Mouse (Mus musculus): ENCODE measurements at regions not wholly inside any gene's neighbourhood (a gene's known extent, or its start where the extent isn't known, plus 50 kb on each side); places are given as distances from the start of the nearest gene placed in this dataset.
"Not testable (repeated sequence)": the region's sequence is repeated elsewhere in the genome, so short reads cannot be mapped to it uniquely, and the experiment has no call there.

DNA sequence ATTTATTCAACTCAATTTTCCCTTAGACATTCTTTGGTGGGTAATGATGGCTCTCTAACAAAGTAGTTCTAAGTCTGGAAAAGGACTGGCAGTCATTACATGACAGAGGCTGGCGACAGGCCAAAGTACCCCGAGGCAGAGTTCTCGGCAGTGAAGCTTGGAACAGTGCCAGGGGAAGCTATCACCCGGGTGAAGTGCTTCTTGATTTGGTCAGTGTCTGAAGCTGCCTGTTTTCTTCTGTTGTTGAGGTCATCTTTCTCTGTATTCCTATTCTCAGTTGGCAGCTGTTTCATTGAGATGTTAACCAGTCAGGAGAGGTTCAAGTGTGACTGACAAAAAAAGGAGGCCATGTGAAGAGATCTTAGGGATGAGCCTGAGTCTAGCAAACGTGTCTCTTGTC lies 276.6 kb downstream of the Cetn3 start:
- H3K4me3 ChIP-seq (ENCODE audit: control insufficient read depth in 1 of 2, insufficient read depth in 1 of 2, low read depth in 2 of 2, low read length in 2 of 2): no peak overlapping the region
- H3K4me1 ChIP-seq (ENCODE audit: control insufficient read depth in 1 of 2, insufficient read depth in 2 of 2, low read length in 2 of 2): peaks cover 3 to 5% of the 10 kb centered on the region in 2 experiments; a peak in 2 of 4 replicates
- H3K9me3 ChIP-seq (replicated peaks; ENCODE audit: insufficient read depth, low read length): no peaks in the 10 kb centered on the region
- H3K27ac ChIP-seq (ENCODE audit: control insufficient read depth, low read depth, low read length): no peak overlapping the region
- no peak overlapping the region for H3K9ac ChIP-seq (ENCODE audit: control insufficient read depth, low read depth, low read length, poor library complexity, severe bottlenecking)
- TF ChIP-seq ZC3H11A (IDR thresholded peaks at IDR 0.05; ENCODE audit: low read depth, low read length) (no peak), MAX (IDR thresholded peaks at IDR 0.05; ENCODE audit: low read length) (no peak), POLR2AphosphoS5 (IDR thresholded peaks at IDR 0.05; ENCODE audit: borderline replicate concordance, low read depth, low read length) (no peak), MAFK (IDR thresholded peaks at IDR 0.05; ENCODE audit: borderline replicate concordance, low read depth, low read length) (no peak), MYC (IDR thresholded peaks at IDR 0.05; ENCODE audit: low read depth, low read length) (no peak), MXI1 (IDR thresholded peaks at IDR 0.05; ENCODE audit: low read depth, low read length) (no peak), USF2 (IDR thresholded peaks at IDR 0.05; ENCODE audit: borderline replicate concordance in 1 of 2, insufficient read depth in 1 of 2, low read depth in 1 of 2, low read length in 2 of 2) (no peak), CHD1 (IDR thresholded peaks at IDR 0.05; ENCODE audit: low read depth, low read length) (no peak), SIN3A (IDR thresholded peaks at IDR 0.05; ENCODE audit: low read length) (no peak), JUND (IDR thresholded peaks at IDR 0.05; ENCODE audit: low read depth, low read length) (no peak), BHLHE40 (IDR thresholded peaks at IDR 0.05; ENCODE audit: borderline replicate concordance, low read depth, low read length) (no peak), CTCF (IDR thresholded peaks at IDR 0.05 in 2 of 3, conservative IDR thresholded peaks at IDR 0.05 in 1 of 3; ENCODE audit: control insufficient read depth in 1 of 3, insufficient read depth in 1 of 3, low read depth in 2 of 3, low read length in 3 of 3, poor library complexity in 1 of 3, severe bottlenecking in 1 of 3) (no peak), GABPA (IDR thresholded peaks at IDR 0.05; ENCODE audit: low read depth, low read length) (no peak)
- no peaks in the 10 kb centered on the region for H3K36me3 ChIP-seq (ENCODE audit: control insufficient read depth in 1 of 2, insufficient read depth in 2 of 2, low read length in 2 of 2)
- DNase-seq (ENCODE audit: low read depth, low spot score): peak; percentile 81
- no peaks in the 10 kb centered on the region for H3K79me2 ChIP-seq (ENCODE audit: control insufficient read depth, insufficient read depth, low read length, poor library complexity)
- H3K27me3 ChIP-seq (ENCODE audit: control insufficient read depth in 1 of 2, insufficient read depth in 2 of 2, low read length in 2 of 2): no peaks in the 10 kb centered on the region

DNA sequence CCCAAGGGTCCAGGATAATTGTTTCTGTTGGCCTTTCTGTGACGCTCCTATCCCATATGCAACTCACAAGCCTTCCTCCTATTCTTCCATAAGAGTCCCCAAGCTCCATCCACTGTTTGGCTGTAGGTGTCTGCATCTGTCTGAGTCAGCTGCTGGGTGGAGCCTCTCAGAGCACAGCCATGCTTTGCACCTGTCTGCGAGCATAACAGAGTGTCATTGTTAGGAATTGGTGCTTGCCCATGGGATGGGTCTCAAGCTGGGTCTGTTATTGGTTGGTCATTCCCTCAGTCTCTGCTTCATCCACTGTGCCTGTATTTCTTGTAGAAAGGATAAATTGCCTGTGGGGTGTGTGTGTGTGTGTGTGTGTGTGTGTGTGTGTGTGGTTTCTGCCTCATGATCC lies 281.0 kb downstream of the Cetn3 start:
- not testable (repeated sequence) for H3K9me3 ChIP-seq (replicated peaks; ENCODE audit: insufficient read depth, low read length); H3K9ac ChIP-seq (ENCODE audit: control insufficient read depth, low read depth, low read length, poor library complexity, severe bottlenecking); H3K4me3 ChIP-seq (ENCODE audit: control insufficient read depth in 1 of 2, insufficient read depth in 1 of 2, low read depth in 2 of 2, low read length in 2 of 2); DNase-seq (ENCODE audit: low read depth, low spot score); H3K36me3 ChIP-seq (ENCODE audit: control insufficient read depth in 1 of 2, insufficient read depth in 2 of 2, low read length in 2 of 2); H3K4me1 ChIP-seq (ENCODE audit: control insufficient read depth in 1 of 2, insufficient read depth in 2 of 2, low read length in 2 of 2); H3K79me2 ChIP-seq (ENCODE audit: control insufficient read depth, insufficient read depth, low read length, poor library complexity); H3K27ac ChIP-seq (ENCODE audit: control insufficient read depth, low read depth, low read length); H3K27me3 ChIP-seq (ENCODE audit: control insufficient read depth in 1 of 2, insufficient read depth in 2 of 2, low read length in 2 of 2)

DNA sequence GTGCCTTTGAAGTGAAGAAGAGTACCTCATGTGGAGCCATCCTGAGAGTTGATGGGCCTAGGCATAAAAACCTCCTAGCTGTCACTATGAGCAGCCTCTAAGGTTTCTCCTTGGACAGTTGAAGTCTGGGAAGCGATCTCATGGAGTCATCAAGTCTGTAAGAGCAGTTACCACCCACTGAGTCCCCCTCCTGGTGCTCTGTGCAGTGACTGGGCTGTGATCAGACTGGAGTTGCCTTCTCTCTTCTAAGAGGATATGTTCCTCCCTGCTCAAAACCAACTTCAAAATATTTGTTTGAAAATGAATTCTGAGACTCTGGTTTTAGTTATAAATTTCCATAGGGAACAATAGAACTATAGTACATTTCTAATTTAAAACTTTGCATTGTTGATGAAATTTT lies 283.3 kb downstream of the Cetn3 start:
- Histone ChIP-seq H3K79me2 (ENCODE audit: control insufficient read depth, insufficient read depth, low read length, poor library complexity) (no peaks in the 10 kb centered on the region), H3K9ac (ENCODE audit: control insufficient read depth, low read depth, low read length, poor library complexity, severe bottlenecking) (no peak overlapping the region), H3K27ac (ENCODE audit: control insufficient read depth, low read depth, low read length) (no peak overlapping the region), H3K4me3 (ENCODE audit: control insufficient read depth in 1 of 2, insufficient read depth in 1 of 2, low read depth in 2 of 2, low read length in 2 of 2) (no peak overlapping the region), H3K9me3 (replicated peaks; ENCODE audit: insufficient read depth, low read length) (no peaks in the 10 kb centered on the region), H3K27me3 (ENCODE audit: control insufficient read depth in 1 of 2, insufficient read depth in 2 of 2, low read length in 2 of 2) (no peaks in the 10 kb centered on the region), H3K4me1 (ENCODE audit: control insufficient read depth in 1 of 2, insufficient read depth in 2 of 2, low read length in 2 of 2) (no peaks in the 10 kb centered on the region), H3K36me3 (ENCODE audit: control insufficient read depth in 1 of 2, insufficient read depth in 2 of 2, low read length in 2 of 2) (peaks cover 0 to 3% of the 10 kb centered on the region in 2 experiments; a peak in 1 of 4 replicates)
- no peak for DNase-seq (ENCODE audit: low read depth, low spot score)
- TF ChIP-seq MEF2A (IDR thresholded peaks at IDR 0.05; ENCODE audit: extremely low read depth, insufficient replicate concordance, low read depth, low read length, poor library complexity, severe bottlenecking): no peak
- TF ChIP-seq GABPA (IDR thresholded peaks at IDR 0.05; ENCODE audit: low read depth, low read length): no peak
- TF ChIP-seq CHD1 (IDR thresholded peaks at IDR 0.05; ENCODE audit: low read depth, low read length): no peak

Data from MEL (cell line).